Mouse (Mus musculus): ENCODE data around the gene Tmem56. TPM values are rescaled to one million over a fixed set of nuclear protein-coding genes. Genes with fewer than 3 reads are reported as not detected.

Gene Tmem56
- total RNA-seq, 4 experiments from 2014 or later: 27.8 to 41.1 (median 33.5) TPM

- DNase-seq (ENCODE audit: low spot score in 2 of 2): no peak
These were observed 5.3 kb downstream of the Tmem56 start for GRCm38 (mm10) chr3:121277557-121277956.

GRCm38 (mm10) chr3:121277009-121277408, 5.9 kb downstream of the Tmem56 start:
- no peak for DNase-seq (ENCODE audit: low spot score in 2 of 2)

DNA sequence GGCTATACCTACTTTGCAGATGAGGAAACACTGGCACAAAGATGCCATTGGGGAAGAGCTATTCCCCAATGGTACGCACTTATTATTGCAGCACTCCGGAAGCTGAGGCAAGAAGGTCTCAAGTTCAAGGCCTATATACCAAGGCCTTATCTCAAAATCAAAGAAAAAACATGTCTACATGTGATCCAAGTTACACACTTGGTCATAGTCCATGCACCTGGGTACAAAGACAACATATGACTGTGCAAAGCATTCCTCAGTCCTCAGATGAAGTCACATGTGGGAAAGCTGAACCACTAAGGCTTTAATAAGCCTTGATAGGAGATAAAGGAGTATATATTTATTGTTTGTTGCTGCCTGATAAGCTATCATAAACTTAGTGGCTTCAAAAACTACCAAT, 8.9 kb downstream of the Tmem56 start:
- DNase-seq (ENCODE audit: low spot score in 2 of 2): no peak

GRCm38 (mm10) chr3:121272577-121272976, 10.3 kb downstream of the Tmem56 start:
- DNase-seq (ENCODE audit: low spot score in 2 of 2): no peak

GRCm38 (mm10) chr3:121267283-121267682, 15.6 kb downstream of the Tmem56 start:
- DNase-seq (ENCODE audit: low spot score in 2 of 2): no peak

GRCm38 (mm10) chr3:121264242-121264641, 18.7 kb downstream of the Tmem56 start:
- no peak for DNase-seq (ENCODE audit: low spot score in 2 of 2)

DNA sequence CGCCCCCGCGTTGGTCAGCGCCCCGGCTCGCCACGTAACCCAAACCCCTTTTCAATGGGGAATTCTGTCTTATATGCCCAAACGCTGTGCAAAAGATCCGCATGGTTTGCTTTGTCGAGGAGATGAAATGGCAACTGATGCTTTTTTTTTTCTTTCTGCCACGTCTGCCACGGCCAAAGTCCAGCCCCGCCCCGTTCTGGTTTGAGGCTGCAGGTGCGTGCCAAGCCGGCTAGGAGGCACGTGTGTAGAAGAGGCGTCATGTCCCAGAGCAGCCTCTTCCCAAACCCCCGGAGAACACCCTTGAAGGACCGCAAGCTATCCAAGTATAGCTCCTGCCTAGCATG, 19.7 kb downstream of the Tmem56 start:
- DNase-seq (ENCODE audit: low spot score in 2 of 2): peak in 1 of 2 experiments; percentile 33

GRCm38 (mm10) chr3:121262521-121263204, 20.2 kb downstream of the Tmem56 start:
- peak in 1 of 2 experiments; percentile 34 for DNase-seq (ENCODE audit: low spot score in 2 of 2)

- no peak for DNase-seq (ENCODE audit: low spot score in 2 of 2)
These were observed 20.9 kb downstream of the Tmem56 start for GRCm38 (mm10) chr3:121261939-121262520.

- DNase-seq (ENCODE audit: low spot score in 2 of 2): no peak
These were observed 21.6 kb downstream of the Tmem56 start for GRCm38 (mm10) chr3:121261251-121261650.

- DNase-seq (ENCODE audit: low spot score in 2 of 2): no peak
These were observed 22.1 kb downstream of the Tmem56 start for GRCm38 (mm10) chr3:121260831-121261230.

- no peak for DNase-seq (ENCODE audit: low spot score in 2 of 2)
These were observed 22.9 kb downstream of the Tmem56 start for GRCm38 (mm10) chr3:121260041-121260440.

GRCm38 (mm10) chr3:121258521-121259478, 24.1 kb downstream of the Tmem56 start:
- DNase-seq (ENCODE audit: low spot score in 2 of 2): no peak

DNA sequence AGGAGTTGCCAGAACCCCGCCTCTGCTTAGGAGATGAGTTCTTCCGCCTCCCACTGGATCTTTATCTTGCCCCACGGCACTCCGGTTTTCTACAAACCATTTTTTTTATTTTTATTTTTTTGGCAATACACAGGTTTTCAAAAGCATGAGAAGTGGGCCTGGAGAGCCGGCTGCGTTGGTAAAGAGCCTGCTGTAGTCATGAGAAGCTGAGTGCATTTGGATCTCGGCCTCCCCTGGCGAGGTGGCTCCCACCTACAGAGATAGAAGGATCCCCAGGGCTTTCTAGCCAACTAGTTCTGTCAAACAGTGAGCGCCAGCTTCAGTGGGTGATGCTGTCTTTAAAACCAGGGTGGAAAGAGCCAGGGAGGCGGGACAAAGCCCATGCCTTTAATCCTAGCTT, 25.5 kb downstream of the Tmem56 start:
- peak; percentile 41 to 49 for DNase-seq (ENCODE audit: low spot score in 2 of 2)

- DNase-seq (ENCODE audit: low spot score in 2 of 2): no peak
These were observed 26.8 kb downstream of the Tmem56 start for GRCm38 (mm10) chr3:121256131-121256530.

DNA sequence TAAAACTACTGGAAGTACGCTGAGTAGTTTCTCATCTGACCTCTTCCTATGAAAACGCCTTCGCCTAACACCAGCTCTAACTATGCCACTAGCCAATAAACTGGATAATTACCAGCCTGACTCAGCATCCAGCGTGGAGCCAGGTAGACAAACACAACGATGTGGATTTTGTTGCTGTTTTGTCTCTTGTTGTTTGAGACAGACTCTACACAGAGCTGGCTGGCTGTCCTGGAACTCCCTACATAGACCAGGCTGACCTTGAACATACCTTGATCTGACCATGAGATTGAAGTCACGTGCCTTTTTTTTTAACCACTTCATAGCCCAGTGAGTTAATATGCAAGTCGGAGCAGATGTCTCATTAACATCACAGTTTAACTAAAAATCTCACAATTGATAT, 27.4 kb downstream of the Tmem56 start:
- no peak for DNase-seq (ENCODE audit: low spot score in 2 of 2)

- DNase-seq (ENCODE audit: low spot score in 2 of 2): no peak
These were observed 32.1 kb downstream of the Tmem56 start for GRCm38 (mm10) chr3:121250576-121251433.

- no peak for DNase-seq (ENCODE audit: low spot score in 2 of 2)
These were observed 32.9 kb downstream of the Tmem56 start for GRCm38 (mm10) chr3:121250048-121250447.

GRCm38 (mm10) chr3:121242941-121243340, 40.0 kb downstream of the Tmem56 start:
- DNase-seq (ENCODE audit: low spot score in 2 of 2): no peak

DNA sequence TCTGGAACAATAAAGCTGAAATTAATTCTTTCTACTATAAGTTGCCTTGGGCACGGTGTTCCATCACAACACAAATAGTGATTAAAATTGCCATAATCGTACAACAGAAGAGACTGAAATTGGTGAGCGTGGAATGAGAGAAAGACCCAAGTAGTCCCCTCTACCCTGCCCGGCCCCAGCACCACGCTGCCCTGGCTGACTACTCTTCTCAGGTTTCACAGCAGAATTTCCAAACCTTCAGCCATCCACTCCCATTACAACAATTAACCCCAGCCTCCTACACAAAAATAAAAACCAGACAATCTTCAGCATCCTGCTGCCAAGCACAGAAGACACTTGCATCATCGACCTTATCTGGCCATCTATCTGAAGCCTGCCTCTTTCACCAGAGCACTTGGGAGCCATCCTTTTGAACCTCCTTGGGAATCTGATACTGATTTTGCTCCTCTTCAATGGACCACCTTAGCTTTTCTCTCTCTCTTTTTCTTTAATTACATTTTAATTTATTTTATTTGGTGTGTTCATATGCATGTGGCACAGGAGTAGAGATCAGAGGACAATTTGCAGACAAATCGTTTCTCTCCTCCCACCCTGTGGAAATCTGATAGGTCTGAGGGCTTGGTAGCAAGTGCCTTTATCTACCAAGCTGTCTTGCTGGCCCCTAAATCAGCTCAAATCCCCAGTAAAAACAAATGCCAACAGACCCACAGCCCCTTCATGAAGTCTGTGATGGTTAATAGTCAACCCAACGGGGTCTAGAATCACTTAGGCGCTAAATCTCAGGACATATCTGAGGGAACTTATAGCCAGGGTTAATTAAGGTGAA, 40.6 kb downstream of the Tmem56 start:
- no peak for DNase-seq (ENCODE audit: low spot score in 2 of 2)
